Mouse (Mus musculus): Measurements from ENCODE around the gene H2-Eb2.

H2-Eb2 gene

GRCm38 (mm10) chr17:34325436-34325835, at the start of gene H2-Eb2:
H2-Eb2 (plus strand) TSS chr17:34325665.
- no peak for DNase-seq (ENCODE audit: extremely low spot score, low spot score)

- no peak for DNase-seq (ENCODE audit: extremely low spot score, low spot score)
These were observed 44.9 kb upstream of the H2-Eb2 start for GRCm38 (mm10) chr17:34280499-34281038.

GRCm38 (mm10) chr17:34281836-34282235, 43.6 kb upstream of the H2-Eb2 start:
- no peak for DNase-seq (ENCODE audit: extremely low spot score, low spot score)

DNA sequence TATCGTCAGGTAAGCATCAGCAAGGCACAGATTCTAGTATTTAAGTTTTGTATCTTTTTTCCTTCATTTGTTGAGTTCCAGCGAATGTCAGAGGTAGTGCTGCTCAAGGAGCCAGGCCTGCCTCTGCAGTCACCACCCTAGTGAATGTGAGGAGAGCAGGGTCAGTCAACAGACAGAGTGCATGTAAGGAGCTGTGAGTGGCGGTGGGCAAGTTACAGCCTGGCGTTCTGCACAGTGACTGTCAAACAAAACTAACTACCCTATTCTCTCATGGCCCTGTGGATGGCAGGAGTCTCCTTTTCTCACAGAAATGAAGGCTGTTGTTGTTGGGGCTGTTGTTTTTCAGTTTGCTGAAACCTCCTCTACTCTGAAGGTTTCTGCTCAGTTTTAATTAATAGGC, 40.1 kb upstream of the H2-Eb2 start:
- DNase-seq (ENCODE audit: extremely low spot score, low spot score) = no peak

- no peak for DNase-seq (ENCODE audit: extremely low spot score, low spot score)
These were observed 39.6 kb upstream of the H2-Eb2 start for GRCm38 (mm10) chr17:34285848-34286247.

- no peak for DNase-seq (ENCODE audit: extremely low spot score, low spot score)
These were observed 39.0 kb upstream of the H2-Eb2 start for GRCm38 (mm10) chr17:34286501-34286900.

GRCm38 (mm10) chr17:34286999-34287398, 38.5 kb upstream of the H2-Eb2 start:
- no peak for DNase-seq (ENCODE audit: extremely low spot score, low spot score)

GRCm38 (mm10) chr17:34287648-34288047, 37.8 kb upstream of the H2-Eb2 start, which contains the start of gene H2-Aa:
H2-Aa (minus strand) TSS chr17:34287823.
- DNase-seq (ENCODE audit: extremely low spot score, low spot score) = peak; percentile 39

DNA sequence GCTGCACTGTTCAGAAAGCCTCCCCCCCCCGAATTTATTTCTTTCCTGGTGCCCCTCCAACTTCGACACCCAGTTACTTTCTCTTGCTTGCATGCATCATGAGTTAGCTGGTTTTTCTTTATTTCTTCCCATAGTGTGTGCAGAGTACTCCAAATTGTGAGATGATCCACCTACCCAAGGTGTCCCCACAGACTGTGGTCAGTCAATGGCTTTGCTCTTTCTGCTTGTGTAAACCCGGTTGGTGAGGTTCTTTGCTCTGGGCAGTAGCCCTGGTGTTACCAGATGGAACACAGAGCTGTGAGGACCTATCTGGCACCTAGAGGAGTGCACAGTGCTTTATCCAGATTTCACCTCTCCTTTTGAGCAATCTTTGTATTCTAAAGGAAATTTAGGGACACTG, 37.3 kb upstream of the H2-Eb2 start:
- DNase-seq (ENCODE audit: extremely low spot score, low spot score) = no peak

DNA sequence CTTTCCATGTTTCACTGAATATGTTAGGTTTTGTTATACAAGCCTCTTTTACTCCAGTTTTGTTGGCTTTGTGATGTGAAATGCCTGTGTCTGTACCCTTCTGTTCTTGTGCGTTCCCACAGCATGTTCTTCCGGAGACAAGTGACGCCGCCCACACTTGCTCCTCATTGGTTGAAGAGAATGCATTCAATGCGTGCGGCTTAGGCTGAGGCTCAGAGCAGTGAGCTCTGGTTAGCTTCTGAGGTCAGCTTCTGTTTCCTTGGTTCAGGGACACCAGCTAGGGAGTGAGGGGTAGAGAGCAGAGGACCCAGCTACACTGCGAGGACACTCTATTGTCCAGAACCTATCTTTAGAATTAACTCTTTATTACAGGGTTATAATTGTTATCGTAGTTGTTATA, 33.9 kb upstream of the H2-Eb2 start:
- DNase-seq (ENCODE audit: extremely low spot score, low spot score) = peak; percentile 80

- DNase-seq (ENCODE audit: extremely low spot score, low spot score) = no peak
These were observed 32.9 kb upstream of the H2-Eb2 start for GRCm38 (mm10) chr17:34292570-34292969.

GRCm38 (mm10) chr17:34293533-34293932, 31.9 kb upstream of the H2-Eb2 start:
- no peak for DNase-seq (ENCODE audit: extremely low spot score, low spot score)

- DNase-seq (ENCODE audit: extremely low spot score, low spot score) = no peak
These were observed 31.2 kb upstream of the H2-Eb2 start for GRCm38 (mm10) chr17:34294249-34294648.

- DNase-seq (ENCODE audit: extremely low spot score, low spot score) = no peak
These were observed 30.2 kb upstream of the H2-Eb2 start for GRCm38 (mm10) chr17:34295307-34295706.

DNA sequence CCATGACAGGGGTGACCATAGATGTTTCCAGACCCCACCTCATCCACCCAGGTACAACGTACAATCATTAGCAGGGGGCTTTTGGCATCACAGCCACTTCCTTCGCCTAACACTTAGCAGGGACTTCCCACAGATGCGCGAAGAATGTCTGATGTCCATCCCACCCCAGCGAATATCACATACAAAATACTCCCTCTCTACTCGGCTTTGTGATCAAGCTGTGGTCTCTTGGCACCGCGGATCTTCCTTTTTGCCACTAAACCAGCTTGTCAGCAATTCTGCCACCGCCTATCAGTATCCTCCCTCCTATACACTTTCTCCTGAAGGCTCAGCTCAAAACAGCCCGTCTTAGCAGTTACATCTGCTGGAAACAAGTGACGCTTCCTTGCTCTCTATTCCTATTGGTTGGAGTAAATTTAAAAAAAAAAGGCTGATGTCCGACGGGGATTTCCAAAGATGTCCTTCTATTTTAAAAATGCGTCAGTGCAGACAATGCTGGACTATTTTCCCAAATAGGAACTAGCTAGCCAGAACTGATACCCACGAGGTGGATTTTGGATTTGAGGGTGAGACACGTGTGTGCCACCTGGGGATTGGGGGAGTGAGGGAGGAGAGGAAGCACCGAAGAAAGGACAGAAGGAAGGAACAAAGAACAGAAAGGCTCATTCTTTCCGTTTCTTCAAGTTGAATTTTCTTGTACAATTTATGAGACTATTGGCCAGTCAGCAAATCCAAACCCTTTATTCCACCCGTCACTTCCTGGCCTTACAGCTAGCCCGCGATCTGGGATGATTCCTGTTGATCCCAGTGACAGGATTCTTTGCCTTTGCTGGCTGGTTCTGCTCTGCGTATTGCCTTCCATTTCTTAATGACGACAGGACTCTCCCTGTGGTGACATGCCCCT, 29.3 kb upstream of the H2-Eb2 start:
- DNase-seq (ENCODE audit: extremely low spot score, low spot score) = peak; percentile 32

GRCm38 (mm10) chr17:34299356-34299755, 26.1 kb upstream of the H2-Eb2 start:
- DNase-seq (ENCODE audit: extremely low spot score, low spot score) = no peak

GRCm38 (mm10) chr17:34300071-34300470, 25.4 kb upstream of the H2-Eb2 start:
- no peak for DNase-seq (ENCODE audit: extremely low spot score, low spot score)

DNA sequence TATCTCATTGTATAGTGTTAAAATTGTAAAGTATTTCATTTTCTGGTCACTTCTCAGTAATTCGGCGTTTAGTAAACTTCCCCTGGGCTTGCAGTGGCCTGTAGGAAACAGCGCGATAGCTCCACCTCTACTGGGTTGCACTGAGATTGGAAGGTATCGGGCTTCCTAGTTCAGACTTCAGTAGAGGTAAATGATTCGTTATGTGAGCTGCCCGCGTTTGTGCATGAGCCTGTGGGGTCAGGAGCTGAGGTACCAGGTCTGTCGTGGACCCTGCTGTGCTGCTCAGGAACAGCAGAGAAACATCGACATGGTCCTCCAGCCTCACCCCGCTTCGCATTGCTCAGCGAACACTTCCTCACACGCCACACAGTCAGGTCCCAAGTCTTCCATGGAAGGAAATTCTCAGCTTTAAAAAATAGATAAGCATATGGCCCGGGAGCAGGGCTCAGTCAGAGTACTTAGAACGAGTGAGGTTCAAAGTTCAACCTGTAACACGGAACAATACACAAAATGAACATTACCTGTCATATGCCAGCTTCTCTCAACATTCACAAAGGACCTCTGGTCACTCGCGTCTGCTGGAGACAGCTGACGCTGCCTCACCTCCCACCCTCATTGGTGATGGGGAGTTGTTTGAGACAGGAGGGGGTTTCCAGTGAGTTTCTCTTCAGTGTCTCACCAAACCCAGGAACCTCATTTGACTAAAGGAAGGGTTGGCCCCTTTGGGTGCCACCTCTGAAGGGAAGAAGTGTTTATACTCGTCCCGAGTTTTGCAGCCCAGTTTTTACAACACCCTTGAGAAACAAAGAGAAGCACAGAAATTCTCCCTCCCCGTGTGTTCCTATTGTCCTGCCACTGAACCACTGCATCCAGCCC, 24.5 kb upstream of the H2-Eb2 start:
- no peak for DNase-seq (ENCODE audit: extremely low spot score, low spot score)

- DNase-seq (ENCODE audit: extremely low spot score, low spot score) = no peak
These were observed 23.7 kb upstream of the H2-Eb2 start for GRCm38 (mm10) chr17:34301670-34302190.

DNA sequence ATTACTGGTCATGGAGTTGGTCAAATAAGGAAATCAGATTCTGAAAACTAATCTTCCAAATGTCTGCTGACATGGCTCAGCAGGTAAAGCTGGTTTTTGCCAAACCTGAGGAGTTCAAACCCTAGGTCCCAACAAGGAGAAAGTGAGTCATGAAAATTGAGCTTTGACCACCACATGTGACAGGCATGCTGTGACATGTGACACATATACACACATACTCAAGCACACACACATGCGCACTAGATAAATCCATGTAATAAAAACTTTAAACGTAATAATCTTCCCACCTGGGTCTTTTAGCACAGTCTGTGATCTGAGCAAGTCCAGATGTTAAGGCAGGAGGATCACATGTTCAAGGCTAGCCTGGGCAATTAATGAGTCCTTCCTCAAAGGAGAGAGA, 21.7 kb upstream of the H2-Eb2 start:
- DNase-seq (ENCODE audit: extremely low spot score, low spot score) = no peak

DNA sequence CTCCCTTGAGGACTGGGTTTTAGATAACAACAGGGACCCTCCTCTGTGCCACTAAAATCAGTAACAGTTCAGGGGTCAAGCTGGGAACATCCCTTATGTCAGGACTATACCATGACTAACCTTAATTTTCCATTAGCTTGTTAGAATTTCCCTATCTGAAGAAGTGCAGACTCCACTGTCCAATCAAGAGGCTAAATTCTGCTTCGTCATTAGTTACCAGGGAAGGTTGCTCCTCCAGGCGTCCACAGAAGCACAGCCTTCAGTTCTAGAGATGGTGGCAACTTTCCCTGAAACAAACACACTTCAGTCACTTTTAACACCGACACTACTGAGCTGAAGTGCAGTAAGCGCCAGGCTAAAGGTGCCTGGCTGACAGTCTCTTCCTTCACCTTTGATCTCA, 20.7 kb upstream of the H2-Eb2 start:
- DNase-seq (ENCODE audit: extremely low spot score, low spot score) = peak; percentile 22

Data from neural tube, embryonic 10.5 days (tissue).